Mouse (Mus musculus): ENCODE results near the gene Gp6.
"Not testable (repeated sequence)": the region's sequence is repeated elsewhere in the genome, so short reads cannot be mapped to it uniquely, and the experiment has no call there.

Gp6 gene

DNA sequence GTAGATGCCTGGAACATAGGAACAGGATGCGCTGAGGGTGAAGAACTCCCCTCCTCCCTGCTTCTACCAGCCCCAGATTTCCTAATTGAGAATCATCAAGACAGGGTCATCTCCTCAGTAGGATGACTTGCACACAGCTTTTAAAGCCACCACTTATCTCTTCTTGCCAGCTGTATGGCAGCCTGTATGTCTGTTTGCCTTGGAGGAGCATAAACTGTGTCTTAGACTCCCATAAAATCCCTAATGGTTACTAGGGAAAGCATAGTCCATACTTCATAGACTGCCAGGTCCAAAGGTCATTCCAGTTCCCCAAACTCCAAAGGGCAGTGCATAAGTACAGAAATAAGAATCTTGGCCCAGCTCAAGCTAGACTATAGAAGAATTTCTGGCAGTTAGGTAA, at the start of gene Gp6:
Gp6 (minus strand) TSS at position 15 of the 400 bp plus-strand sequence.
- ChIA-PET POLR2A (no interaction called here), CTCF (no interaction called here)

GRCm38 (mm10) chr7:4447138-4447537, 49.6 kb upstream of the Gp6 start:
- POLR2A ChIA-PET: interaction anchor here in 1 of 4 experiments (1.1 kb wide), 1 partner anchor 55 kb away, joined by 3 read pairs; the partner anchor contains the start of gene Ppp1r12c
- CTCF ChIA-PET: interaction anchor here in 2 of 4 experiments (0.6 to 0.7 kb wide), 2 partner anchors 20 to 850 kb away, joined by 3 read pairs; no protein-coding TSS in a partner anchor

- ChIA-PET CTCF (interaction anchor here in 3 of 4 experiments (0.5 to 2.4 kb wide), 11 partner anchors 18 to 828 kb away, joined by 3 to 14 read pairs (median 3); partner anchors contain the start of gene Ndufa3 (in 1 of the 3)), POLR2A (interaction anchor here in 3 of 4 experiments (0.6 to 2.0 kb wide), 24 partner anchors 9 to 828 kb away, joined by 3 to 14 read pairs (median 4); partner anchors contain the start of genes Leng8 (in 3 of the 3), Tsen34 (in 2 of the 3), Cnot3 (in 1 of the 3) and Leng1 (in 1 of the 3))
Measured at GRCm38 (mm10) chr7:4445216-4445791, 47.8 kb upstream of the Gp6 start, which contains the start of gene Rdh13. TSS of gene Rdh13 (minus strand) at chr7:4445649.

- CTCF ChIA-PET: interaction anchor here in 3 of 4 experiments (0.6 to 1.3 kb wide), 3 partner anchors 9 to 315 kb away, joined by 3 read pairs; no protein-coding TSS in a partner anchor
- POLR2A ChIA-PET: interaction anchor here in 1 of 4 experiments (1.5 kb wide), 1 partner anchor 309 kb away, joined by 3 read pairs; no protein-coding TSS in a partner anchor
Measured at GRCm38 (mm10) chr7:4440549-4440948, 43.0 kb upstream of the Gp6 start.

GRCm38 (mm10) chr7:4437721-4438120, 40.2 kb upstream of the Gp6 start:
- CTCF ChIA-PET: interaction anchor here in 2 of 4 experiments (0.6 to 1.6 kb wide), 2 partner anchors 10 kb away, joined by 4 to 9 read pairs; no protein-coding TSS in a partner anchor
- POLR2A ChIA-PET: no interaction called here

- POLR2A ChIA-PET: interaction anchor here in 2 of 4 experiments (0.5 to 2.9 kb wide), 5 partner anchors 12 to 307 kb away, joined by 3 to 11 read pairs (median 4); no protein-coding TSS in a partner anchor
- CTCF ChIA-PET: interaction anchor here in 3 of 4 experiments (1.0 to 2.0 kb wide), 5 partner anchors 9 to 301 kb away, joined by 3 to 7 read pairs (median 3); no protein-coding TSS in a partner anchor
Measured at GRCm38 (mm10) chr7:4432026-4432425, 34.5 kb upstream of the Gp6 start.

GRCm38 (mm10) chr7:4431548-4431947, 34.0 kb upstream of the Gp6 start:
- POLR2A ChIA-PET: interaction anchor here in 2 of 4 experiments (0.5 to 2.9 kb wide), 5 partner anchors 13 to 306 kb away, joined by 3 to 11 read pairs (median 4); no protein-coding TSS in a partner anchor
- CTCF ChIA-PET: interaction anchor here in 3 of 4 experiments (1.0 to 2.0 kb wide), 5 partner anchors 10 to 301 kb away, joined by 3 to 7 read pairs (median 3); no protein-coding TSS in a partner anchor

GRCm38 (mm10) chr7:4430246-4430844, 32.8 kb upstream of the Gp6 start:
- POLR2A ChIA-PET: no interaction called here

DNA sequence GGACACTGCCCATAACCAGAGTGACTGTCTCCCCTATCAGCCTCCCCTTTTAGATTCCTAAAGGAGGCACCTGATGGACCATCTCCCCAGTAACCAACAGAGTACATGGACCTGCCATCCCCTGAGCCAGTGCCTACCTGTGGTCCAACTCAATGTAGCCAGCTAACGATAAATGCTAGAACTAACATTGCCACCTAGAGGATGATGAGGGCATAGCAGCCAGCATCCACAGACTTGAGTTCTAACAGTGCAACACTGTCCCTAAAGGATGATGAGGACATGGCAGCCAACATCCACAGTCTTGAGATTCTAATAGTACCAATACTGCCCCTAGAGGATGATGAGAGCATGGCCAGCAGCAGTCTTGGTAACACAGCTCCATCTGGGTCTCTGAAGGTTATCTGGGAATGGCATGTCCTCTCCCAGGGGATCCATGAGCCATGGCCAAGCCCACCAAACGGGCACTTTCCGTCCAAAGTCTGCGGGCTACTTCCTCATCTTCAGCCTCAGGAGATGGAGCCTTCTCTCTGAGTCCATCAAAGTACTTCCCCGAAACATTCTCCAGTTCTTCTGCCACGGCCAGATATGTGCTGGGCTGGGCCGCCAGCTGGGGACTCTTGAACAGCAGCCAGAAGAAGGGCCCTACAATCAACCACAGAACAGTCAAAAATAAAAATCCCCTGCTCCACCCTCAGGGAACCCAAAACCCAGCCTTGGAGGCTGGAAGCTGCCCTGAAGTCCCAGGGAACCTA, 29.8 kb upstream of the Gp6 start:
- CTCF ChIA-PET: interaction anchor here (0.5 to 3.3 kb wide), 101 partner anchors 10 to 1206 kb away, joined by 3 to 31 read pairs (median 4); partner anchors contain the start of genes Cdc42ep5 (in 2 of the 4), Ndufa3 (in 2 of the 4), Ppp1r12c (in 2 of the 4) and Tnni3 (in 2 of the 4)

More at GRCm38 (mm10) chr7:4430246-4430844, 32.8 kb upstream of the Gp6 start:
- CTCF ChIA-PET: no interaction called here

DNA sequence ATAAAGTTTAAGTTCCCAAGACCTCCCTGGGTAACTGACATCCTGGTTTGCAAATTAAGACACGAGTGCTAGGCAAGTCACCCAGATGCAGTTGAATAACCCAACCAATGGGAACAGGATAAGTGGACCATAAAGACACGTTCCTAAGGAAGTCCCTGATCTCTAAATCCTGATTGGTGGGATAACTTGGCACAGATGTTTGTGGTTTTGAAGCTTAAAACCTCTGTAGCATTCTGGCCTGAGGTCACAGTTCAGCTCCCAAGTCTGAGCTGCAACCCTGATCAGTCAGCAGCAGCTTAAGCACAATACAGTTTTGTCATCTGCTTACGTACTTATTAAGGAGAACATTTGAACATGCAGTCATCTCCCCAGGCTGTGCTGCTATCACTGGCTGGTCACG, 22.7 kb upstream of the Gp6 start:
- ChIA-PET POLR2A (no interaction called here), CTCF (interaction anchor here in 1 of 4 experiments (0.7 kb wide), 1 partner anchor 632 kb away, joined by 4 read pairs; no protein-coding TSS in a partner anchor)

More for the DNA sequence above, 29.8 kb upstream of the Gp6 start:
- POLR2A ChIA-PET: interaction anchor here (0.6 to 2.2 kb wide), 24 partner anchors 9 to 783 kb away, joined by 3 to 14 read pairs (median 3); partner anchors contain the start of genes Leng8 (in 2 of the 4), Cnot3 (in 1 of the 4), Mboat7 (in 1 of the 4) and Ppp1r12c (in 1 of the 4)

DNA sequence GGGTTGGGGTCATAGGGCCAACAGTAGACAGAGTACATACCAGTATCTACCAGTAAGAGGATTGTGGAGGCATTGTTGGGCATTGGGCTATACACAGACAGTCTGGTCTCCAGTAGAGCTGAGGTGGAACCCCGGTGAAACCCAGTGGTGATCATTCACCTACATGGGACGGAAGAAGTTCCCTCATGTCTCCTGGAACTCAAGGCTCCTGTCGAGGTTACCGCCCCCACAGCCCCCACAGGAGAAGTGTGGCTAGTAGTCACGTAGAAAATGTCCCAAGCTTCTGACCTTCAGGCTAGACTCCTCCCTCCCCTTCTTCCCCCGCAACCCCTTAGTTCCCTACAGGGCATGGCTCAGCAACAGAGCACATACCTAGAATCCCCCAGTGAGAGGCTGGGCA, 22.1 kb upstream of the Gp6 start:
- POLR2A ChIA-PET: interaction anchor here in 1 of 4 experiments (1.0 kb wide), 1 partner anchor 13 kb away, joined by 3 read pairs; no protein-coding TSS in a partner anchor
- CTCF ChIA-PET: no interaction called here

GRCm38 (mm10) chr7:4412406-4412805, 14.9 kb upstream of the Gp6 start:
- POLR2A ChIA-PET: not testable (repeated sequence)
- CTCF ChIA-PET: interaction anchor here in 1 of 4 experiments (0.5 kb wide), 1 partner anchor 1234 kb away, joined by 3 read pairs; no protein-coding TSS in a partner anchor

DNA sequence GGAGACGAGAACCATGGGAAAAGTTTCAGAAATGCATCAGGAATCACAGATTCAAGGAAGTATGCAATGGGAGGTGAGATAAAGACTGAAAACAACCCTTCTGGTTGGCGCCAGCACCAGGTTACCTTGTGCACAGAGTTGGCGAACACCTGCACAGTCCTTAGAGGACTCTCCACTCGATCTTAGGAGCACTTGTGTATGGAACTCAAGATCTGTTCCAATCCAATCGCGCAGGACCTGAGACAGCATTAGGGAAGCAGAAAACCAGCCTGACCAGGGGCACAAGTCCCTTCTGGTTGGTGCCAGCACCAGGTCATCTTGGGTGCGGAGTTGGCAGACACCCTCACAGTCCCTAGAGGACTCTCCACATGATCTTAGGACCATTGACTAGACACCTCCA, 24.0 kb downstream of the Gp6 start:
- POLR2A ChIA-PET: no interaction called here

DNA sequence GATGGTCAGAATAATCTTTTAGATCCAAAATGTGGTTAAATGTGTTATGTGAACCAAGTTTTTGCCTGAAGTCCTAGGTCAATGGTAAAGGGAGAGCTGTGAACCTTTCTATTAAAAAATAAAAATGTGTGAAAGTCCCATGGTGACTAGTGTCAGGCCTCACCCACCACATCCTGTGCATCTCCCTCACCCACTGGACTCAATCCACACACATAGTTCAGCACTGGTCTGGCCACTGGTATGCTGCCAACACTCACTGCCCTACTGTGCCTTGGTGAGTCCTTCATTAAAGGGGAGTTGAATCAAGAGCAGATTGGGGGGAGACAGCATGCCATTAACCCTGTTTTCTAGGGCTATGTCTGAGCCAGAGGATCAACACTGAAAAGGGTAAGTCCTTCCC, 60.0 kb downstream of the Gp6 start, which contains the start of gene Ncr1:
Ncr1 (plus strand) TSS at position 216 of the 400 bp plus-strand sequence.
- ChIA-PET CTCF (no interaction called here), POLR2A (no interaction called here)

More for the DNA sequence above, 24.0 kb downstream of the Gp6 start:
- CTCF ChIA-PET: interaction anchor here in 1 of 4 experiments (0.6 kb wide), 1 partner anchor 1179 kb away, joined by 5 read pairs; no protein-coding TSS in a partner anchor

DNA sequence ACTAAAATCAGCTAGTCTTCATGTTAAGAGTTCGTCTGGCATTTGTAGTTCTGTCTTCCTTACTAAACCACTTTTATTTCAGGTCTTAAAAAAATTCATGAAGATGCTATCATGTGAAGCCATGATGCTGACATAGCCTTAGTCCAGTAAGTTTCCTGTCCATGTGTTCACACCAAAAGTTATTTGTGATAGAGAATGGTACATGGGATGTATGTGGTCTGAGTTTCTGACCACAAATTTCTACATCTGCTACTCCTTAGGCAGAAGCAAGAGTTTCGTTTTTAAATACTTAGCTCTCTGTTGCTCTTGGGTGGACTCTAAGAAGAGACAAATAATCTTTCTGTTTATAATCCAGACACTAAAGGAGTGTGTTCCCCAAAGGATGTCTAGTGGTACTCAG, 74.2 kb downstream of the Gp6 start:
- ChIA-PET CTCF (interaction anchor here in 1 of 4 experiments (1.3 kb wide), 1 partner anchor 21 kb away, joined by 3 read pairs; no protein-coding TSS in a partner anchor), POLR2A (no interaction called here)

Measured in embryonic stem cell, embryonic (primary cell).